Mouse (Mus musculus) T-helper 17 cell (primary cell): ENCODE data around the gene Gmnn.

ENCODE experiments used
- in situ Hi-C, 2 experiments: fragments of 300-600 bp; cut with MboI, MseI; formaldehyde crosslinking; loops; 1 replicate in 1 of 2; 2 replicates in 1 of 2; pipeline ENCODE4 v1.15.1; 2025; ENCODE audit warnings: high pct_unique_total_duplicates in 2 of 2

Gene Gmnn

DNA sequence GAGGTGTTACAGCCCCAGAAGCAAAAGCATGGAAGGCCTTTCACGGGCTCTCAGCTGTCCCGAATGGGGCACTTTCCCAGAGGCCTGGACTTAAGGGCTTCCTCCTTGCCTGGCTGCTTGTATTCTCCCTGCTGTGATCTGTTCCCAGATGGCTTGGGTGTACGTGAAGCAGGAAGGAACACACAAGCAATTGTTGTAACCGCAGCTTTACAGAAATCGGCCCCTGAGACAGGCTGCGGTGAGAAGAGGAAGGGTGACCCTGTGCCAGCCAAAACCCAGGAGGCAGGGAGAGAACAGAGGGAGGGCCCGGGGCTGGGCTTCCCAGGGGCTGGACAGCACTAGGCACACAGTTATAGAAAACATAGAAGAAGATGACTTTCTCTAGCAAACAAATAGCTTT lies 50.8 kb downstream of the Gmnn start:
- in situ Hi-C loops, result loop anchor here in 1 of 2 experiments (10.0 kb wide), 1 partner anchor 214 kb away; no protein-coding TSS in a partner anchor

DNA sequence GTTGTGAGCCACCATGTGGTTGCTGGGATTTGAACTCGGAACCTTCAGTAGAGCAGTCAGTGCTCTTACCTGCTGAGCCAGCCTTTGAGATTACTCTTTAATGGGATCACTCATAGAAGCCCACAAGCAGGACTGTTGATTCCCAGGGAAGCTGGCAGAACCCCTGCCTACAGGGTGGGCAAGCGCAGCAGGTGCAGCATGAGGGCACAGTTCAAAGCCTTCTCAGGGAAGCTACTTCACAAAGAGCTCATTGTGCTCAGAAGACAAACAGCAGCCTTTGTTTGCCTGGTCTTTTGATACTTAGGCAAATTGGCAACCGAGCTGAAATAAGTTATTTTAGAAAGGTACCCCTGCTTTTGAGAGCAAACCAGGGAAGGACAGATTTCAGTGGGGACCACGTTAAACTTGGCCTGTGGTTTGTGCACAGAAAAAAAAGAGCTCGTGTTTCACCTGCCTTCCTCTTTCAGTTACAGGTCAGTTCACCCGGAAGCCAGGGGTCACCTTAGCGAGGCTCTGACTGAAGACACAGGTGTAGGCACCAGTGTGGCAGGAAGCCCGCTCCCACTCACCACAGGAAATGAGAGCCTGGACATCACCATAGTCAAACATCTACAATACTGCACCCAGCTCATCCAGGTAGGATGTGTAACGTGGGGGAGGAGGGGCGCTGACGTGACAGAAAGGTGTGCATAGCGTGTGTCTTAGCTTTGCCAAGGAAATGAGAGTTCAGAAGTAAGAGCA lies 51.9 kb downstream of the Gmnn start:
- in situ Hi-C loops, result loop anchor here in 1 of 2 experiments (10.0 kb wide), 1 partner anchor 215 kb away; no protein-coding TSS in a partner anchor

DNA sequence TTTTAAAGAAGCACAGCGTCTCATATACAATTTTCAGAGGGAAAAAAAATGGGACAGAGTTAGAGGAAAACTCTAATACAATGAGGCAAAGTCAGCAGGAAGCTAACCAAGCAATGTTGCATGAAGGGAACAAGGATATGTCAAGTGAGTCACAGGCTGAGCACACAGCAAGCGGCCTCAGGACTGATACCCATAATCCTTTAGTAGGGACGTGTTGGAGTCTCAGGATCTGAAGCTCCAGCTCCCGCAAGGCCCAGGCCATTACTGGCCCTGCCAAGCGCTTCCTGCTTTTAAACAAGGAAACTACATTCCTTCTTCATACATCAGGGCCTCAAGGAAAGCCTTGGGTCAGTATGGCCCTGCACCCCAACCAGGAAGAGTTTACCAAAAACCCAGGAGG lies 59.6 kb downstream of the Gmnn start:
- in situ Hi-C loops, result no loop called here
